Mouse (Mus musculus) heart, embryonic 15.5 days (tissue): Measurements from ENCODE around the gene Psg25. TPM values are rescaled to one million over a fixed set of nuclear protein-coding genes. Genes with fewer than 3 reads are reported as not detected.

Experiments
- polyA plus RNA-seq: library from polyadenylated mRNA; unstranded; fragments of >200 nt; fragmentation: Nextera tagmentation; extraction: Ambion mirVana; gene quantifications from 2 replicates; pipeline ENCODE4 v1.2.1, GENCODE M21; 2015

Psg25 gene
- polyA plus RNA-seq, 1 experiment from 2014 or later, result 0.06 TPM

Other genes with a start within 250 kb of the Psg25 start
- gene Psg18, start 177.3 kb downstream of the Psg25 start, polyA plus RNA-seq, result not detected in 2 replicates
- not detected in 2 replicates for gene Psg28, start 100.2 kb downstream of the Psg25 start, polyA plus RNA-seq
- not detected in 2 replicates for gene Psg26, start 48.1 kb downstream of the Psg25 start, polyA plus RNA-seq
- not detected in 2 replicates for gene Psg27, start 35.0 kb upstream of the Psg25 start, polyA plus RNA-seq
- not detected in 2 replicates for gene Psg23, start 84.2 kb upstream of the Psg25 start, polyA plus RNA-seq
- not detected in 2 replicates for gene Psg21, start 124.5 kb upstream of the Psg25 start, polyA plus RNA-seq
- gene Psg20, start 153.9 kb upstream of the Psg25 start, polyA plus RNA-seq, result not detected in 2 replicates
- 0.06 TPM in 1 of 2 replicates, not detected in the other for gene Psg22, start 185.8 kb upstream of the Psg25 start, polyA plus RNA-seq